Mouse (Mus musculus): ENCODE results near the gene Gm8251.
"Not testable (repeated sequence)": the region's sequence is repeated elsewhere in the genome, so short reads cannot be mapped to it uniquely, and the experiment has no call there.

Gm8251 gene

DNA sequence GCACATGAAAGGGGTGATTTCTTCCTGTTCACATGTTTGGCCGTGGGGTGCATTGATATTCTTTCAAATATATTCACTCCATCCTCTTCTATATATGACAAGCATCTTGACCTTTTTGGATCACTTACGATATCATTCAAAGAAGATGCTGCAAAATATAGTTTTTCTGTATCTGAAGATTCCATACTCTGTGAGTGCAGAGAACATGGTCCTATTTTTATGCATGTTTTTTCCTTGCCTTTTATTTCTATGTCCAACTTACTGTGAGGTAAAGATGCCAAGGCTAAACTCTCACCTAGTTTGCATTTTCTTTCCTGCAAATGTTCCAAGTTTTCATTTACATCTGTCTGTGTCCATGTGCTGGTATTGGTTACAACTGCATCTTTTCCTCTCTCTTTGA lies at the start of gene Gm8251:
Gene Gm8251 (minus strand): TSS at position 101 of the 400 bp plus-strand sequence.
- DNase-seq = no peak

DNA sequence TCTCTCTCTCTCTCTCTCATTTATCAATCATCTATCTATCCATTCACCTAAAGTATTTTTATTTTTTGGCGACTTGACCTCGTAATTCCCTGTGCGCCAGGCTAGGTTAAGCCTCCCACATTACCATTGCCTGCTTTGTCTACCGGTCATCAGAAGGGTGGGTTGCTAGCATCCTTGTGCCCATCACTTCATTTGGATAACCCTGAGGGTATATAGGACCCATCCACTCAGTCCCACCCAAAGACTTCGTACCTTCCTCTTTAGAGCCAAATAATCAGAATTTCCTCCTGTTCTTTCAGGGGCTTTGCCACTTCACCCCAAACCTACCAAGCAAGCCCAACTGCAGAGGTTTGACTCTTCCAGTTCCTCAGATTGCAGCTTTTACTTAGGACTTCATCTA lies 41.2 kb upstream of the Gm8251 start:
- no peak for DNase-seq

DNA sequence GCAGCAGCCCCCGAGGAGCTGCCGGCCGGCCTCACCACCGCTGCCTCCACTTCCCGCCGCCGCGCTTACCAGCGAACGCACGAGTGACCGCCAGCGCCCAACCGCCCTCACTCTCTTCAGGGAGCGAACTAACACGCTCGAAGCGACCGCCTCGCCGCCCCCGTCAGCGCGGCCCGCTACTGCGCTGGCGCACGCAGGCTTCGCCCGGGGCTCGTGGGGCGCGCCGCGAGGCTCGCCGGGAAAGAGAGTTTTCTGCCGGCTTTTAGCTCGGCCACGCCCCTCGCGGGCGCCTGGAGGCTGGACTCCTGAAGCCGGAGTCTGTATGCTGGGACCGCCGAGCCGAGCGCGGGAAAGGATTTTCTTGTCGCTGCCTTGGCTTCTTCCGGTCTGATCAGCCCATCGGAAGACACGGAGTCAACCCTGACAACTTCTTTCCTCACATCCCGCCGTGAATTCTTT lies 40.6 kb upstream of the Gm8251 start, which contains the start of gene Tex30:
Gene Tex30 (minus strand): TSS at position 183 of the 459 bp plus-strand sequence.
- peak; percentile 92 for DNase-seq

DNA sequence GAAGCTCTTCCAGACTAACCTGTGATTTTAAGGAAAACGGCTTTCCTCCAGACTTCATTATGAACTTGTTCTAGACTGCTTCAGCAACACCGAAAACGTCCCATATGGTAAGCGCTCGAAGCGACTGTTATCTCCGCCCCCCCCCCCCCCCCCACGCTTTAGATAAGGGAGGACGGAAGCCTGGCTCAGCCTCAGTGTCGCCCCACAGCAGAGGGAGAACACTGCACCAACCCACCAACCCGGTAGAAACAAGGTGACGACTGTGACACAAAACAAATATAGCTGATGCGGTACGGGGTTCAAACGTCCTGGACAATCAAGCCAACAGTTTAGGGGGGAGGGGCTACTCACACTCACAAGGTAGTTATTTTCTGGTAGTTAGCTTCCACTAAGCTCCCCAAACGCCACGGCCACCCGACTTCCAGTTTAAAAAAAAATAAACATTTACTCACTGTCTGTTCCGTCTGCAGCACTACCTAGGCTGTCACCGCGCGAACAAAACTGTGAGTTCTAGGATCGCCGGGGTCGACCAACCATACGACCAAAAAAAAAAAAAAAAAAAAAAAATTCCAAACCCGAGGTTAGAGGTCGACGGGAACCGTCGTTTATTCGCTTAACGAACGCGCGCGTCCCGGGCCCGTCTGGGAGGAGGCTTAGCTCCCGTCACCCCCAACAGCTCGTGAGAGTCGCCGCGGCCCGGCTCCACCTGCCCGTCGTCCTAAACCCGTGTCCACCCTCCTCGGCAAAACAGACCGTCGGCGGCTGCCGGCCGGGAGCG lies 39.9 kb upstream of the Gm8251 start:
- DNase-seq = peak; percentile 18

DNA sequence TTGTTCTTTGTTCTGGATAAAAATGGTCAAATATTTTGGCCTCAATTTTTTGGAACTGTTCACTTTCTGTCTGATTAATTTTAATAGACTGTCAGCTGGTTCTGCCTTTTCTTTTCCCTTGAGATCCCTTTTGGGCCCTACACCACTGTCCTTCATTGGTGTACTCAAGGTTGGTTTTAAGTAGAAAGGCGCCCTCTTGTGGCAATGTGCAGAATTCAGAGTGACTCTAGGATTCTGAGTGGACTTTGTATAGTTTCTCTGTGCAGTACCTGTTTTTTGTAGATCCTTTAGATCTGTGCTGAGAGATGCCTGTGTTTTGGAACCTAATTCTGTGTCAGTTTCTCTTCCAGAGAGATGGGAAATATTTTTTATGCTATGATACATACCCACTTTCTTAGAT lies 2.9 kb upstream of the Gm8251 start:
- DNase-seq = peak; percentile 51

DNA sequence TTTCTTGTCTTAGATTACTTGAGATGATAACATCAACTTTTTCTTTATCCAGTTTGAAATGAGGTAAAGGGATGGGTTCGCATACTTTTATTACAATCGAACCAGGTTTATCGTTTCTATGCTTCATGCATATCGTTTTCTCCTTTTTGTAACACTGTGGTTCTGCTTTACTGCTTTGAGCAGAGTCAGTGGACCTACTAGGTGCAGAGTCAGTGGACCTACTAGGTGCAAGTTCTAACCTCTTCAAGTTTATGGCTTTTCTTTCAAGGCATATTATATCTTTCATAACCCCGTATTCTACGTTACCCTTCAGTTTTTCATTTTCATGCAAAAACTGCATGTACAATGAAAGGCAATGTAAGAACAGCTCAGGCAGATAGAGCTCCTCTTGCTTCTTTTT lies 1.7 kb upstream of the Gm8251 start:
- DNase-seq = no peak

DNA sequence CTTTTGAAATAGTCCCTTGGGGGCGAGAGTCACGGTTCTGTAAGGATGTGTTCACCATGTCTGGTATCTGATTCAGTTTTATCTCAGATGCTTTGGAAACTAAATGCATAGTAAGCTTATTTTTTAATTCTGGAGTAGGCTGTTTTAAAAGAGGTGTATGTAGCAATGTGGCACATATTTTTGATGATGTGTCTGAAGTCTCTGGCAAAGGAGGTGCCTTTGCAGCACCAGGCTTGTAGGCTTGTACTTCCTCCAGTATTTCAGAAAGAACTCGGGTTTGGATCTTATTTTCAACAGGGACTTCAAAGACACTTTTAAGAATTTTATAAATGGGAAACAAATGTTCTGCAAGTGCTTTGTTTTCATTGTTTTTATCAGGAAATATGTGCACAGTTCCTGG lies 3.9 kb downstream of the Gm8251 start:
- no peak for DNase-seq

DNA sequence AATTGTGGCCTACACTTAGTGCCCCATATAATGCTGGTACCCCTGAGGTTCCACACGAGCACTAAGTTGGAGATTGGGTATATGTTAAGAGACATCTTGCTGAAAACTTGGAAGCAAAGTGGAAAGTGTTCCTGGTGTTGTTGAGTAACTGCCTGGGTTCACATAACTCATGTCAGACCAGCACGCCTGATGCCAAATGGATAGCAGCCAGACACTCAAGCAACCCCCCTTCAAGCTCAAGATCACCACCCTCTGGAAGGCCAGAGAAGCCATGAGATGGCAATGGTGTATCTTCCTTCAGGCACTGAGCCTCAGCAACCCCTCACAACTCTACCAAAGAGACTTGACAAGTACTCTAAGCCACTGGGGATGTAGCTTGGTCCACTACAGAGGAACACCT lies 15.2 kb downstream of the Gm8251 start:
- DNase-seq = no peak

DNA sequence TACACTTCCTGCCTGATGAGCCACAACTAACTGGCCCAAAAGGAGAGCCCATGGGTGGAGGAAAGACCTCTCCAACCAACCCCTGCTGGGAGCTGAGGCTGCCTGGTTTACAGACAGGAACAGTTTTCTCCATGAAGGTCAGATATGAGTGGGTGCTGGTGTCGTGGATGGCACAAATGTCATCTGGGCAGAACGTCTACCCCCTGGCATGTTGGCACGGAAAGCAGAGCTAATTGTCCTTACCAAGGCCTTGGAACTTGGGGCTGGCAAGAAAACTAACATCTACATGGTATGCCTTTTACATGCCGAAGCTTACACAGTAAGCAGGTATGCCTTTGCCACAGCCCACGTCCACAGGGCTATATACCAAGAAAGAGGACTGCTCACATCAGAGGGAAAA lies 16.0 kb downstream of the Gm8251 start:
- not testable (repeated sequence) for DNase-seq

DNA sequence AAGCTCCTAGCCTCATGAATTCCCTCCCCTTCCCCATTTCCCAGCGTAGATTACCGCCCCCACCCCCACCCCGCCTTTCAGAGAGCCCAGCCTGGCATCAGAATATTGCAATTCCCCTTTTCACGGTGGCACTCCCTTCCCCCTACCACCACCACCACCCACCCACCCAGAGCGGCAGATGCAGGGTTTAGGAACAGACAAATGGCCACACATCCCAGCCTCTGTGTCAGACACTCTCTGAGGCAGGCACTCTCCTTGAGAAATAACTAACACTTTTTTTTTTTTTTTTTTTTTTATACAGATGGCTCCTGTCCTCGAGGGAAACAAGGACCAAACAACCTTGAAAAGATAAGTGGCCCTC lies 19.2 kb downstream of the Gm8251 start:
- DNase-seq = no peak

DNA sequence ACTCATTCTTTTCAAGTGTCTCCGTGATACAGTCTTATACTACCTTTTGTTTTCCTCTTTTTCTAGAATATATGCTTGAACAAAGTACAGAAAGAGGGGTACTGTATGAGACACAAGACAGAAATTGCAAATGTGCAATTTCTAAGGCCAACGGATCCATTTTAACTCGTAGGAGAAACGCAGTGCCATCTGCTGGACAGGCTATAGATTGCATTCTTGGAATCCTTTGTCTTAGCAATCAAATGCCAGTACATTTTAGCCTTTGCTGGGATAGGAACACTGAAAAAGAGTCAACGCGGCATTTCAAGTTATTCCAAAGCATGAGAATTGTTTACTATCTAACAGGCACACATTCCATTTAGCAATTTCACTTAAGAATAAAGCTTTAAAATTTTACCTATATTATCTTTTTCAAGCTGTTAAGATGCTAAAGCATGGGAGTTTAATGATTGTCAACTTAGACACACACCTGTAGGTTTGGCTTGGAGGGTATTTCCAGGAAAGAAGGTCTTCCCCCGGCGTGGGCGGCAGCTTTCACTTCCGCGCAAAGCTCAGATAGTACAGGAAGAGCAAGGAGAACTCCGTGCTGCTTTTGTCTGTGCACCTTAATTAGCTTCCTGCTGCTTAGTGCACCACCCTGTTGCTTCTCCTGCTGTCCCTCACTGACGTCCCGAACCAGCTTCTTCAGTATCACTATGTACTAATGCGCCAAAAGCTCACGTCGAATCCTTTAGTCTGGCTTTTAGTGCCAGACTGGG lies 19.8 kb downstream of the Gm8251 start:
- peak; percentile 23 for DNase-seq

DNA sequence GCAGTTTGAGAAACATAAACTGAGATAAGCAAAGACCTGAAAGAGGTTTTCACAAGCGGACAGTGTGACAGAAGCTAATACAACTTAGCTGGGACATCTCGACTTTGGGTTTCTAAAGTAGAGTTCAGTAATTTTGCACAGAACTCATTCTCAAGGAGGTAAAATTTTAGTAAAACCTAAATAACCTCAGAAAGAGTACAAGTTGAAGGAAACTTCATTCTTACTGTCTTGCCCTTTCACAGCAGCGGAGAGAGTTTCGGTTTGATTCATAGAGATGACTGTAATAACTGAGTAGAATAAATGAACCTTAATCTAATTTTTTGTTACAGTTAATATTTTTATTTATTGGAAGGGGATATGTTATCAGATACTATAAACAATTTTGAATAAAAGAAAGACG lies 28.8 kb downstream of the Gm8251 start:
- no peak for DNase-seq

DNA sequence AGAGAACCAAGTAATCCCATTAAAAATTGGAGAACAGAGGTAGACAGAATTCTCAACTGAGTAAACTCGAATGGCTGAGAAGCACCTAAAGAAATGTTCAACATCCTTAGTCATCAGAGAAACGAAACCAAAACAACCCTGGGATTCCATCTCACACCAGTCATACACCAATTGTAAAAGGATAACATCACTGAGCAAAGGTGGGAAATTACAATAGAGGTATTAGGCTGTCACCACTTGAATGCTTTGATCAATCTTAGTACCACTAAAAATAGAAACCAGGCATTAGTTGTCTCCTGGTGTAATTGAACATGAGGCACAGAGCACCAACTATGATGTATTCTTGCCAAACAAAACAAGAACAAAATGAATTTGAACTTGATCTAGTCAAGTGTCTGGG lies 29.5 kb downstream of the Gm8251 start:
- no peak for DNase-seq

DNA sequence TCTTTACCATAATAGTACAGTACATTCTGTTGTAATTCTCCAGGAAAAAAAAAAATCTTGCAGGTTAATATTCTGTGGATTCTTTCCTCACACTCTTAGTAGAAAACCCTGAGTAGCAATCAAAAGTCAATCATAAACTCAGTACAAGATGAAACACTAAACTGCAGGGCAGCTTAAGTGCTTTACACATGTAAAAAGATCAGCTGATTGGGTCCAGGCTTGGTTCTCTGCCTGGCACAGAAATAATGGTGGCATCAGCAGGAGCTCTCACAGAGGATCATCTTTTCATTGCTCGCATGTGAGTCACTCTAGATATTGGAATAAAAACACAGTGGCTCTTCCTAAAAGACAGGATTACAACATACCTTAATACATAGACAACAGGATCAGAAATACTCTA lies 34.1 kb downstream of the Gm8251 start:
- DNase-seq = no peak

DNA sequence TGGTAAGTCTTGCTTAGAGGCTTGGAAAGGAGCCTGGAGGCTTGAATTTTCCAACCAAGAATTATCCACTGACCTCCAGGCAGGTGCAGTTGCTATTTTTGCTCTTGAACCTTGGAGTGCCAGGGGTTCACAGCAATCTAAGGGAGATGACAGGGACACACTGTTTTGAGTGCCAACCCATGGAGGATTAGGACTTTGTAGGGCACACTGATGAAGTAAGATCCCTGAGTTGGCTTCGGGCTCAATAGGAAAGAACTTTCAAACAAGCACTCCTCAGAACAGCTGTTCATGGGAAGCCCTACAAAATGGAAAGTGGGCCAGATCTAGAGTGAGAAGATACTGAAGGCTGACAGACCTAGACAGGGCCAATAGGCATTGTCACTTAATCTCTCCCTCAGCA lies 39.1 kb downstream of the Gm8251 start:
- no peak for DNase-seq

DNA sequence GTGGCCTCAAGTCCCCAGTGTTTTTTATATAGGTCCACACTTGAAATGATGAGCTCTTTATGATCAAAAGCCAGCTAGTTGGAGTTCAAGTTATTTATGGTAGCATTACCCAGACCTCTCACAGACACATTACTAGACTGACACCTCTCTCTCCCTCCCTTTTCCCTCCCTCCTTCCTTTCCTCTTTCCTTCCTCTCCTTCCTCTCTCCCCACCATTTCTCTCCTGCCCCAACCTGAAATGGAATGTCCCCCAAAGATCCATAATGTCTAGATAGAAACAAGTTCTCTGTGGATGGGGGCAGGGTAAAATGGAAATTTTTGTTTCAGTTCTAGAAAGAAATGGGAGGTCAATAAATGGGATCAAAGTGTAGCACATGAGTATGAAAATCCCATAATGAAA lies 41.8 kb downstream of the Gm8251 start, which contains the start of gene Mettl21c:
Gene Mettl21c (minus strand): TSS at position 101 of the 400 bp plus-strand sequence.
- no peak for DNase-seq

DNA sequence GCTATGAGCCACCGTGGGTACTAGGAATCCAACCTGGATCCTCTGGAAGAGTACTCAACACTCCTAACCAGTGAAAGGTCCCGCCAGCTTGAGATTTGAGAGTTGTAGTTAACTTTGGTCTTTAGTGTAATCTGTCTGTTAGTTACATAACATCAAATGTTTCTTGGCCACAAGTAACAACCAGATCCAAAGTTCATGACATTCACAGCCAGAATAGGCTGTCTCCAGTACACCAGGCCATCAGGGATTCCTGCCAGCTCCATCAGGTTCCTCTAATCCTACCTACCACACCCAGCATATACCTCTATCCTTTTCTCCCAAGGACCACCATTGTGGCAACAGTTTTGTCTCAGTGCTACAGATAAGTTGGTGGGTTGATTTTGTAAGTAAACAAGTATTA lies 46.2 kb downstream of the Gm8251 start:
- no peak for DNase-seq

All from layer of hippocampus, adult 9-11 months (tissue).